Mouse (Mus musculus): ENCODE data around the gene Uhrf1bp1.
"Not testable (repeated sequence)": the region's sequence is repeated elsewhere in the genome, so short reads cannot be mapped to it uniquely, and the experiment has no call there.

The Uhrf1bp1 gene

DNA sequence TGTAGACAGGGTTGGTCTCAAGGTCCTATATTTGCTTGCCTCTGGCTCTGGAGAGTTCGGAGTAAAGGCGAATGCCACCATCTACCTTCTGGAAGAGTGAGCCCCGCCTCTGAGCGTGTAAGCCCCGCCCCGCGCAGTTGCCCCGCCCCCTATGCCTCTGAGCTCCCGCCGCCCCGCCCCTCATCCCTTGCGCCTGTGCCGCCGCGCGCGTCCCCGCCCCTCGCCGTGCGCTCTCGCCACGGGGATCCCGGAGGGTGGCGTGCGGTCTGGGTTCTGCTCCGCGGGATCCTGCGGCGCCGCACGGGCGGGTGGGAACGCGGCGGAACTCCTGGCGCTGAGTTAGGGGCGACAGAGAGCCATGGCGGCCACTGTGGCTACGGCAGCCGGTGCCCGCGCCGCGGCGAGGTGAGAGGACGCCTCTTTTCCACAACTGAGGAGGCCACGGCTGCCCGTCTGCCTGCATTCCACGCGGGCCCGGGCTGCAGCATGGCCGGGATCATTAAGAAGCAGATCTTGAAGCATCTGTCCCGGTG, at the start of gene Uhrf1bp1:
Uhrf1bp1 (plus strand) TSS at position 177 of the 533 bp plus-strand sequence.
- DNase-seq (ENCODE audit: low read depth in 1 of 2, low spot score in 2 of 2), result peak in 1 of 2 experiments; percentile 47

- no peak for DNase-seq (ENCODE audit: low read depth in 1 of 2, low spot score in 2 of 2)
These were observed 48.6 kb upstream of the Uhrf1bp1 start for GRCm38 (mm10) chr17:27807542-27808078.

DNA sequence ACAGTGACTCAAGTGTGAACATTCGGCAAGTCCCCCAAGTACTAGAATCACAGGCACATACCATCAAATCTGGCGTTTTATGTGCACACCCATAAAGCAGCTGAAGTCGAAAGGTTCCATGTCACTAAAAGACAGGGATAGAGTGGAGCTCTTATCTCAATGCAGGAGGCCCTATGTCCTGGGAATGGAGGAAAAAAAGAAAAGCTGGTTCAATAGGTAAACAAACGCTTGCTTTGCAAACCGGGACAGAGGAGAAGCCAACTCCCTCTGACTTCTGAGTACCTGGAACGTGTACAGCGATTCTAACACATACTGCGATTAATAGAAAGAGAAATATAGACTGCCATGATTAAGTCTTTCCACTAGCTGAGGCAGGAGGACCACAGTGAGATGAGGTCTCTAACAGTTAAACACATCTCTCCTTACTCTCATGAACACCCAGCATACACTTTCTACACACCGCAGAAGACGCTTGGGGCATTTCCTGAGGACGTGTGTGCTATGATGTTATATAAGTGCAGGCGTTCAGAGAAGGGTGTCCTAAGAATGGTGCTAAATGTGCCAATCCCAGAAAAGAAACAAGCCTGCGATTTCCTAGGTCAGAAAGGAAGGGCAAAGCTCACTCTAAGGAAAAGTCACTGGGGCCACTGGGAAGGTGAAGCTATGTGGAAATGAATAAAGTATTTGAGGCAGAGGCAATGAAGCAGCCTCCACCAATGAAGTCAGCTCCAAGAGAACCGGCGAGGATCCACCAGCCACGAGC, 45.5 kb upstream of the Uhrf1bp1 start:
- no peak for DNase-seq (ENCODE audit: low read depth in 1 of 2, low spot score in 2 of 2)

DNA sequence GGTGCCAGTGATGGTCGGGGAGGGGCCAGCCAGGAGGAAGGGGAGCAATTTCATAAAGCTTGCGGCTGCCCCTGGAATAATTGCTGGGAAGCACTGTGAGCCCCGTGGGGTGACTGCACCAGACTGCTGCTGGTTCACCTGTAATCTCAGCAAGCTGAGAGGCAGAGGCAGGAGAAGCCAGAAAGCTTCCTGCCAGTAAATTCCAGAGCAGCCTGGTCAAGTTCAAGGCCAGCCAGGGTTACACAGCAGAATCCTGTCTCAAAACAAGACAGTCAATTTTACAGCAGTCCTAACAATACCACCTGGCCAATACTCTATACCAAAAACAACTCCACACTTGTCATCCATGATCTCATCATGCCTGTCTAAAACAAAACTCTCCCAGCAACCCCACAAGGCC, 44.3 kb upstream of the Uhrf1bp1 start:
- DNase-seq (ENCODE audit: low read depth in 1 of 2, low spot score in 2 of 2), result no peak

DNA sequence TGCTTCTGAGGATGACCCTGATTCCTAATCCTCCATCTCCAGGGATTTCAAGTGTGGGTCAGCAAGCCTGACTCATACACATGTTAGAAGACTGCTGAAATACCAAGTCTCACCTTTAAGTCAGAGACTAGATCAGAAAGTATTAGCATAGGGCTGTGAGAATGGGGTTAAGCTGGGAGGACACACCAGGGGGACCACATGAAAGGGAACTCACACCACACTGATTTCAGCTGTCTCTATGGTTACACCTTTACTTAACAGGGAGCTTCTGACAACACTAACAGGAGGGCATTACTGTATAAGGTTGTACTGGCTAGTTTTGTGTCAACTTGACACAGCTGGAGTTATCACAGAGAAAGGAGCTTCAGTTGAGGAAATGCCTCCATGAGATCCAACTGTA, 41.6 kb upstream of the Uhrf1bp1 start:
- DNase-seq (ENCODE audit: low read depth in 1 of 2, low spot score in 2 of 2), result no peak

- no peak for DNase-seq (ENCODE audit: low read depth in 1 of 2, low spot score in 2 of 2)
These were observed 37.2 kb upstream of the Uhrf1bp1 start for GRCm38 (mm10) chr17:27819011-27819410.

- no peak for DNase-seq (ENCODE audit: low read depth in 1 of 2, low spot score in 2 of 2)
These were observed 36.7 kb upstream of the Uhrf1bp1 start for GRCm38 (mm10) chr17:27819521-27819970.

DNA sequence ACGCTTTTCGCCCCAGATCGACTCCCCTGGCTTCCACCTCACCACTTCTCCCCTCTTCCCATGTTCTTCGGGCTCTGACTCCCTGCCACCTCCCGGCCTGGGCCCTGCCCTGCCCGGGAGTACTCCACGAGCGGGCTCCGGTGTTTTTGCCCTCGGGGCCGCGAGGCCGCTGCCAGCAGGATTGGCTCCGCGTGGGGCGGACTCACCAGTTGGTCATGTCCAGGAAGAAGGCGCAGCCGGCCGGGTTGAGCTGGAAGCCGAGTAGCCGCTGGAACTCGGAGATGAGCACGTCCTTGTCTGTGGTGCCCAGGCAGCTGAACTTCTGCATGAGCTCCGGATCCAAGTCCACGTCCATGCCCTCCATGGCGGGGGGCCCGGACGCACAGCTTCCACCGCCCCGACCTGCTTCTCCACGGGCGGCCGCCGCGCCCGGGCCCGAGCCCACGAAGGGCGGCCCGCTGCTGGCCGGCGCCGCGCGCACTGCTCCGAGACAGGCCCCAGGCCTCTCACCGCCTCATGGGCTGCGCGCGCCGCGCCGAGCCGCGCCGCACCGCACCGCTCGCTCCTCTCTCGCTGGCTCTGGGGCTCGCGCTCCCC, 36.2 kb upstream of the Uhrf1bp1 start:
- peak in 1 of 2 experiments; percentile 57 for DNase-seq (ENCODE audit: low read depth in 1 of 2, low spot score in 2 of 2)

GRCm38 (mm10) chr17:27820568-27821406, 35.5 kb upstream of the Uhrf1bp1 start, which contains the start of gene D17Wsu92e:
Gene D17Wsu92e, minus strand, starts transcription at chr17:27820648.
- peak; percentile 95 to 98 for DNase-seq (ENCODE audit: low read depth in 1 of 2, low spot score in 2 of 2)

DNA sequence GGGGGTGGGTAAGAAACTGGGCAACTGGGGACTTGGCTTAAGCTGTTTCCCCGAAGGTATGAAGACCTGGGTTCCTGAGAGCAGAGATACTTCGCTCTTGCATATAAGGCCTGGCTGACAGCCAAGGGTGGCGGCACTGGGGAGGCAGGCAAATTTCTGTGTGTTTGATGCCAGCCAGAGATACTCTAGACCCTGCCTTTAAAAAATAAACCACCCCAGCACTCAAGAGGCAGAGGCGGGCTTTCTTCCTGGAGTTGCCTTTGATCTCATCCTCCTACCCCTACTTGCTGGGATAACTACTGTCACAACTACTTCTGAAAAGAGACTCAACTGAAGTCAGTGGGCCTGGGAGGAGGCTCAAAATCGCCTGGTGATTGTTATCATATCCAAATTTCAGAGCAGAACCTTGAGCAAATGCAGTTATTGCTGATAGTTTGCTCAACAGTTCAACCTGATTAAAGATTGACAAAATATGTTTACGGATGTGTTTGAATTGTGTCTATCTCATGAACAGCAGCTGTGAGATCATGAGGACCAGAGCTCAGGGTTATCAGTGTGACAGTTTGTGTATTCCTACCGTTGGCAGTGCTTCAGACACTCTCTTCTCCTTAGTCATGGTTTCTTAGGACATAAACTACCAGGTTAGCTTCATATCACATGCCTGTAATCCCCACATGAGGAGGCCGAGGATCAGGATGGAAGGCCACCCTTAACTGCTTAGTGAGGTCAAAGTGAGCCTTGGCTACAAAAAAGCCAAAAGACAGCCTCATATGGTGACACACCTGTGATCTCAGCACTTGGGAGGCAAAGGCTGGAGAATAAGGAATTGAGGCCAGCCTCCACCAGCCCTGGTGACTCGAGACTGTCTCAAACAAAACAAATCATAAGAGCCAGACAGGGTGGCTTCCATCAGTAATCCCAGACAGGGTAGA, 34.6 kb upstream of the Uhrf1bp1 start:
- no peak for DNase-seq (ENCODE audit: low read depth in 1 of 2, low spot score in 2 of 2)

DNA sequence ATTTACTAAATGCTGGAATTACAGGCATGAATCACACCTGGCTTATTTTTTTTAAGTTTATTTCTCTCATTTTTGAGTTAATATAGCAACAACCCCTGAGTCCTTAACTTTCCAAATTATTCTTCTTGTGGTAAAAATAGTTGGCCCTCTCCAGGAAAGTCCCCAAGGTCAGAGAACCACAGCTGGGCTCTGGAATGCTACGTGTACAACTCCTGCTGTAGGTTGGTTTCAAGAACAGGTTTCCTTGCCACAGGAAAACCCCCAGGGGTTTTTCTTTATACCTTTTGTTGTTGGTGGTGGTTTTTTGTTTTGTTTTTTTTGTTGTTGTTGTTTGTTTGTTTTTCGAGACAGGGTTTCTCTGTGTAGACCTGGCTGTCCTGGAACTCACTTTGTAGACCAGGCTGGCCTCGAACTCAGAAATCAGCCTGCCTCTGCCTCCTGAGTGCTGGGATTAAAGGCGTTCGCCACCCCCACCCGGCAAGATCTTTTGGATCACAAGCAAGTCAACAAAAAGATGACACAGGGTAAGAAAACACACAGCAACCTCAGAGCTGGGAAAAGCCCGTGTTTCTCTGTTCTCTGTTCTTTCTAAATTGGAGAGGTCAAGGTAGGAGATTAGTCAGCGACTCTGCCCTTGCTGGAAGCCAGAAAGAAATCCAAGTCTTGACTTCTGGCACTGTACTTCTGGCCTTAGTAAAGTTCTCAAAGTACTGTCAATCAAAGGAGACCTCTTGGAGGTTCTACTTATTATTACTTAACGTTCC, 32.9 kb upstream of the Uhrf1bp1 start:
- no peak for DNase-seq (ENCODE audit: low read depth in 1 of 2, low spot score in 2 of 2)

DNA sequence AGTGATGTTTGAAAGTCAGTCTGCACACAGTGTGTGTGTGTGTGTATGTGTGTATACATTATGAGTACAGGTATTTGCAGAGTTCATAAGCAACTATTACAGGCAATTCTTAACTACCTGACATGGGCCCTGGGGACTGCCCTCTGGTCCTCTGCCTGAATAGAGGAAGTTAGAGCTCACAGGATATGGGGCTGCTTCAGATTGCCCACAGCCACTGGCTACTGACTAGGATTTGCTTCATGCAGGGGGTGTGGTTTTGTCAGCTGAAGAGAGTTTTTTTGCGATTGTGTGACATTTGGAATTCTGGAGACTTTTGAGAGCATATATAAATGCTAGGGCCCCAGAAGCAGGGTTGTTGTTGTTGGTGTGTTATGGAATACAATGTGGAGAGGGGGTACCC, 31.3 kb upstream of the Uhrf1bp1 start:
- peak in 1 of 2 experiments; percentile 9 for DNase-seq (ENCODE audit: low read depth in 1 of 2, low spot score in 2 of 2)

DNA sequence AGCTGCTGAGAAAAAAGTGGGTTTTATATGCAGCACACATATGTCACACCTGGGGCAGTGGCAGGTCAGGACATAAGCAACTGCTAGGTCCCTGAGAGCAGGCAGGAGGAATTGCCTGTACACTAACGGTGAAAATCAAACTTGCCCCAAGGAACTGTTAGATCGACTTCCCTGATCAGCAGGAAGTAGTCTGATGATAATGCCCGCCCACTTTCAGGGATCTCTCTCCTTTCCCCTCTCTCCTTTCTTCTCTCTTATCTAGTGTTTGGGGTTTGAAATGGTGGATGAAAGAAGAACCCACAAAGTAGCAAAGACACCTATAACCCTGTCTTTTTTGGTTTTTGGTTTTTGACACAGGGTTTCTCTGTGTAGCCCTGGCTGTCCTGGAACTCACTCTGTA, 30.7 kb upstream of the Uhrf1bp1 start:
- DNase-seq (ENCODE audit: low read depth in 1 of 2, low spot score in 2 of 2), result no peak

DNA sequence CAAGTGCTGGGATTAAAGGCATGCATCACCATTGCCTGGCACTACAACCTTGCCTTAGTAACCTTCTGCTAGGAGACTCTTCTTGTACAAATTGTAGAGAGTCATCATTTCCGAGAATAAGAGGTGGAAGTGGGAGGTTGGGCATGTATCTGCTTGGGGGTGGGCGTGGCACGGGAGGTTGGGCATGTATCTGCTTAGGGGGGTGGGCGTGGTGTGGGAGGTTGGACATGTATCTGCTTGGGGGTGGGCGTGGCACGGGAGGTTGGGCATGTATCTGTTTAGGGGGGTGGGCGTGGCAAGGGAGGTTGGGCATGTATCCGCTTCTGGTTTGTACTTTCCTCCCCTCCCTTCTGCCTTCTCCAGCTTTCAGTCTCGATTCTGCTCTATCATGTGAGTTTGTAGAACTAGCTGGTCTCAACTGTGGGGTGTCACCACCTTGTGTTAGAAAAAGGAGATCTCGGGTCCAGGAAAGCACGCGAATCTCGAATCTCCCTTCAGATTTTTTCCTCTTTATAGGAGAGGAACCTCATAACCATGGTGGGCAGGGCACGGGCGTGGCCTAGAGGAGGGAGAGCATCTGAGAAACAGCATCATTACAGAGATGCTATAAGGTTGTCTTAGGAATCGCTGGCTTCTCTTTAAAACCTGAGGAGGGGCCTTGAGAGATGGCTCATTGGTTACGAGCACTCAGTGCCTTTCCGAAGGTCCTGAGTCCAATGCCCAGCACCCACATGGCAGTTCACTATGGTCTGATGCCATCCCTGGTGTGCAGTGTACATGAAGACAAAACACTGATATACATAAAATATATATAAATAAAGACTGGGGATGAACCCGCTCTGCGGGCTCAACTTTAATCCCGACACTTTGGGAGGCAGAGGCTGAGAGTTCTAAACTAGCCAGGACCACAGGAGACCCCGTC, 30.0 kb upstream of the Uhrf1bp1 start:
- DNase-seq (ENCODE audit: low read depth in 1 of 2, low spot score in 2 of 2), result peak; percentile 74 to 80

- peak in 1 of 2 experiments; percentile 49 for DNase-seq (ENCODE audit: low read depth in 1 of 2, low spot score in 2 of 2)
These were observed 29.3 kb upstream of the Uhrf1bp1 start for GRCm38 (mm10) chr17:27826908-27827383.

- no peak for DNase-seq (ENCODE audit: low read depth in 1 of 2, low spot score in 2 of 2)
These were observed 28.7 kb upstream of the Uhrf1bp1 start for GRCm38 (mm10) chr17:27827511-27827910.

- DNase-seq (ENCODE audit: low read depth in 1 of 2, low spot score in 2 of 2), result peak in 1 of 2 experiments; percentile 21
These were observed 25.8 kb upstream of the Uhrf1bp1 start for GRCm38 (mm10) chr17:27830411-27830810.

DNA sequence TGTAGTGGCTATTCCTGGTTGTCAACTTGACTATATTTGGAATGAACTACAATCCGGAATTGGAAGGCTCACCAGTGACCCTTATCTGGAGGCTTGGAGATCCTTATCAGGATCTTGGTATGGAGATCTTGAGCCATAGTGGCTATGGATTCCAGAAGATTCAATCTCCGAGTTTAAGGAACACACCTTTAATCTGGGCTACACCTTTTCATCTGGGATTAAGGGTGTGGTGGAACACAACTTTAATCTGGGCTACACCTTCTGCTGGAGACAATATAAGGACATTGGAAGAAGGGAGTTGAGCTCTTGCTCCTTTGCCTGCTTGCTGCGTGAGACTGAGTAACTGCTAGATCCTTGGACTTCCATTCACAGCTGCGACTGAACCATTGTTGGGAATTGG, 18.4 kb upstream of the Uhrf1bp1 start, which contains the start of gene Snrpc:
Snrpc (plus strand) TSS at position 301 of the 400 bp plus-strand sequence.
- not testable (repeated sequence) for DNase-seq (ENCODE audit: low read depth in 1 of 2, low spot score in 2 of 2)

Measured in monocyte, adult 2 months (primary cell).